ENCODE assay signal across 8 mouse cellular contexts in genomic region chr5:35628685-35629084, GRCm38 (mm10). TPM values are rescaled to one million over a fixed set of nuclear protein-coding genes. Genes with fewer than 3 reads are reported as not detected.
DNase-seq lines count a peak whose midpoint lies in the region; ATAC-seq lines count a peak whose summit lies in the region.

No protein-coding gene starts in this region.

- DNase-seq in forebrain, embryonic 10.5 days (ENCODE audit: extremely low spot score, low spot score) = no peak
- peak; percentile 89 for DNase-seq in adipocyte (ENCODE audit: low spot score)
- peak; percentile 65 to 85 for DNase-seq in gastrocnemius, postnatal 36 days
- peak; percentile 64 to 79 for DNase-seq in left cerebral cortex, postnatal 14 days (ENCODE audit: low spot score in 2 of 2)
- no peak for DNase-seq in yolk sac, embryonic 10.5 days (ENCODE audit: low spot score)
- DNase-seq in spleen, postnatal 36 days (ENCODE audit: low spot score in 2 of 2) = no peak

- H3K4me3 ChIP-seq in forebrain, embryonic 15.5 days = no peak overlapping the region
- no peak overlapping the region for H3K4me3 ChIP-seq in forebrain, embryonic 10.5 days
- no peak overlapping the region for H3K4me3 ChIP-seq in stomach, embryonic 14.5 days (ENCODE audit: low read depth, low read length)

- peak; percentile 41; the same call in 1 of the 2 replicates for ATAC-seq in forebrain, embryonic 15.5 days (replicated peaks)
- peak; percentile 30; the same call in 1 of the 2 replicates for ATAC-seq in stomach, embryonic 14.5 days (ENCODE audit: insufficient number of reproducible peaks, insufficient read depth, low FRiP score, low read depth)

- 24% methylated on average over 1 of the region's 1 CpGs for WGBS in forebrain, embryonic 15.5 days
- 72% methylated on average over 1 of the region's 1 CpGs for WGBS in forebrain, embryonic 10.5 days
- 33% methylated on average over 1 of the region's 1 CpGs for WGBS in stomach, embryonic 14.5 days

- intact Hi-C loops in gastrocnemius, postnatal 36 days (cut with DNase I) = no loop called here
- intact Hi-C loops in left cerebral cortex, postnatal 14 days (cut with DNase I) = no loop called here

- no peaks in the 10 kb centered on the region for H3K36me3 ChIP-seq in forebrain, embryonic 15.5 days
- H3K36me3 ChIP-seq in forebrain, embryonic 10.5 days (replicated peaks) = no peaks in the 10 kb centered on the region
- H3K36me3 ChIP-seq in stomach, embryonic 14.5 days (ENCODE audit: control insufficient read depth, insufficient read depth, low read length) = no peaks in the 10 kb centered on the region

- H3K4me1 ChIP-seq in forebrain, embryonic 15.5 days = 0 out of 2 replicates have a peak, but pooled peaks cover 8% of the 10 kb centered on the region
- no peaks in the 10 kb centered on the region for H3K4me1 ChIP-seq in forebrain, embryonic 10.5 days
- 0 out of 2 replicates have a peak, but pooled peaks cover 3% of the 10 kb centered on the region for H3K4me1 ChIP-seq in stomach, embryonic 14.5 days (ENCODE audit: control insufficient read depth, insufficient read depth, low read length)

- no peak overlapping the region for H3K27ac ChIP-seq in forebrain, embryonic 15.5 days (replicated peaks)
- H3K27ac ChIP-seq in forebrain, embryonic 10.5 days = no peak overlapping the region
- H3K27ac ChIP-seq in stomach, embryonic 14.5 days (ENCODE audit: low read length) = no peak overlapping the region

- no peak overlapping the region for H3K4me2 ChIP-seq in forebrain, embryonic 15.5 days (replicated peaks)
- no peak overlapping the region for H3K4me2 ChIP-seq in stomach, embryonic 14.5 days (replicated peaks; ENCODE audit: low read depth, low read length)

- no peaks in the 10 kb centered on the region for H3K9me3 ChIP-seq in forebrain, embryonic 15.5 days
- no peaks in the 10 kb centered on the region for H3K9me3 ChIP-seq in forebrain, embryonic 10.5 days
- no peaks in the 10 kb centered on the region for H3K9me3 ChIP-seq in stomach, embryonic 14.5 days (ENCODE audit: control insufficient read depth, low read depth, low read length)

- no peaks in the 10 kb centered on the region for H3K27me3 ChIP-seq in forebrain, embryonic 15.5 days
- no peaks in the 10 kb centered on the region for H3K27me3 ChIP-seq in forebrain, embryonic 10.5 days (ENCODE audit: poor library complexity, severe bottlenecking)
- H3K27me3 ChIP-seq in stomach, embryonic 14.5 days (ENCODE audit: control insufficient read depth, insufficient read depth, low read length) = no peaks in the 10 kb centered on the region

- no peak overlapping the region for H3K9ac ChIP-seq in forebrain, embryonic 15.5 days (replicated peaks)
- H3K9ac ChIP-seq in stomach, embryonic 14.5 days (replicated peaks; ENCODE audit: low read depth, low read length) = no peak overlapping the region

RNA-seq across cellular contexts. Expression of gene Acox3, which starts 45.8 kb away (rescaled TPM):
- polyA plus RNA-seq in forebrain, embryonic 15.5 days (2015; fragmentation: Nextera tagmentation; extraction: Ambion mirVana) = 14.0 and 15.5 TPM in 2 replicates
- polyA plus RNA-seq in forebrain, embryonic 10.5 days (2016; fragmentation: Nextera tagmentation; extraction: Ambion mirVana) = 10.3 and 10.8 TPM in 2 replicates
- total RNA-seq in gastrocnemius, postnatal 36 days (2021) = 10 to 100 TPM; 16.5 to 17.8 TPM
- total RNA-seq in left cerebral cortex, postnatal 14 days (2021) = 10 to 100 TPM; 24.8 to 29.5 TPM
- polyA plus RNA-seq in stomach, embryonic 14.5 days (2014; fragmentation: Nextera tagmentation; extraction: Ambion mirVana) = 13.9 and 18.3 TPM in 2 replicates

RNA-seq across cellular contexts. Expression of gene Htra3, which starts 50.9 kb away (rescaled TPM):
- 9.6 and 10.9 TPM in 2 replicates for polyA plus RNA-seq in forebrain, embryonic 15.5 days (2015; fragmentation: Nextera tagmentation; extraction: Ambion mirVana)
- 3.1 and 3.6 TPM in 2 replicates for polyA plus RNA-seq in forebrain, embryonic 10.5 days (2016; fragmentation: Nextera tagmentation; extraction: Ambion mirVana)
- total RNA-seq in gastrocnemius, postnatal 36 days (2021) = 10 to 100 TPM; 39.4 to 40.5 TPM
- total RNA-seq in left cerebral cortex, postnatal 14 days (2021) = 10 to 100 TPM; 13.0 to 13.6 TPM
- polyA plus RNA-seq in stomach, embryonic 14.5 days (2014; fragmentation: Nextera tagmentation; extraction: Ambion mirVana) = 52.2 and 54.7 TPM in 2 replicates

RNA-seq across cellular contexts. Expression of gene Trmt44, which starts 53.8 kb away (rescaled TPM):
- 8.3 and 8.7 TPM in 2 replicates for polyA plus RNA-seq in forebrain, embryonic 15.5 days (2015; fragmentation: Nextera tagmentation; extraction: Ambion mirVana)
- polyA plus RNA-seq in forebrain, embryonic 10.5 days (2016; fragmentation: Nextera tagmentation; extraction: Ambion mirVana) = 9.2 and 10.0 TPM in 2 replicates
- 1 to 10 TPM; 1.4 to 1.5 TPM for total RNA-seq in gastrocnemius, postnatal 36 days (2021)
- total RNA-seq in left cerebral cortex, postnatal 14 days (2021) = 1 to 10 TPM; 6.9 to 7.4 TPM
- 8.7 and 8.9 TPM in 2 replicates for polyA plus RNA-seq in stomach, embryonic 14.5 days (2014; fragmentation: Nextera tagmentation; extraction: Ambion mirVana)

Comparison
In these comparisons a context has a peak if more than half of its experiments do, and no peak if none do; other contexts are left out.
1. DNase-seq: peak in adipocyte (single experiment), gastrocnemius, postnatal 36 days (2 of 2) and left cerebral cortex, postnatal 14 days (2 of 2); none in forebrain, embryonic 10.5 days (single experiment), yolk sac, embryonic 10.5 days (single experiment) and spleen, postnatal 36 days (0 of 2).